Mouse (Mus musculus) midbrain, postnatal 0 days (tissue): Measurements from ENCODE around the gene Mpig6b. TPM values are rescaled to one million over a fixed set of nuclear protein-coding genes. Genes with fewer than 3 reads are reported as not detected.
A peak's percentile ranks its signal among the peaks of the same experiment; 100 is the strongest.

ENCODE experiments used
- ATAC-seq: fragments of 200-750 bp; cut with Nextera tagmentation; 2 replicates; pipeline ENCODE4 v1.8.0; 2017; ENCODE audit warnings: moderate number of reproducible peaks, mild to moderate bottlenecking, moderate TSS enrichment, moderate library complexity; ENCODE audit not compliant: low FRiP score
- DNase-seq: peaks from one replicate; pipeline ENCODE4 v3.0.0-alpha.2; 2015; ENCODE audit warnings: low spot score
- H3K27ac ChIP-seq: fragments of 300-500 bp; sonication (generic); 2 replicates; pipeline ENCODE4 v1.5.1; 2014; ENCODE audit warnings: low read depth, mild to moderate bottlenecking, low read length, mixed read lengths
- H3K27me3 ChIP-seq: fragments of 300-500 bp; sonication (generic); 2 replicates; pipeline ENCODE4 v1.6.1; 2014; ENCODE audit warnings: low read length, control low read depth, mixed read lengths; ENCODE audit not compliant: insufficient read depth
- H3K36me3 ChIP-seq: fragments of 300-500 bp; sonication (generic); 2 replicates; pipeline ENCODE4 v1.6.1; 2014; ENCODE audit warnings: low read length, control low read depth, mixed read lengths; ENCODE audit not compliant: insufficient read depth
- H3K4me1 ChIP-seq: fragments of 300-500 bp; sonication (generic); 2 replicates; pipeline ENCODE4 v1.6.1; 2014; ENCODE audit warnings: mild to moderate bottlenecking, control low read depth, antibody characterized with exemption, low read length, mixed read lengths; ENCODE audit not compliant: insufficient read depth
- H3K4me2 ChIP-seq: fragments of 300-500 bp; sonication (generic); 2 replicates; pipeline ENCODE4 v1.6.1; 2014; ENCODE audit warnings: low read depth, mild to moderate bottlenecking, low read length, mixed read lengths; ENCODE audit not compliant: poor library complexity, severe bottlenecking
- H3K4me3 ChIP-seq: fragments of 300-500 bp; sonication (generic); 2 replicates; pipeline ENCODE4 v1.5.1; 2014; ENCODE audit warnings: low read depth, mild to moderate bottlenecking, low read length, moderate library complexity
- H3K9ac ChIP-seq: fragments of 300-500 bp; sonication (generic); replicated peaks from 2 replicates; pipeline ENCODE4 v1.6.1; 2014; ENCODE audit warnings: mild to moderate bottlenecking, low read length, moderate library complexity, mixed read lengths; ENCODE audit not compliant: poor library complexity, severe bottlenecking
- H3K9me3 ChIP-seq: fragments of 300-500 bp; sonication (generic); 2 replicates; pipeline ENCODE4 v1.6.1; 2016; ENCODE audit warnings: low read length, control low read depth
- CTCF ChIP-seq: IDR thresholded peaks from 2 replicates; pipeline ENCODE4 v1.5.1; 2016; ENCODE audit warnings: antibody characterized with exemption, mild to moderate bottlenecking
- WGBS: fragments of 180-500 bp; shearing (Covaris S2); extraction: QIAGEN DNeasy Blood & Tissue Kit; methylation state at CpG from one replicate; pipeline ENCODE4 v1.1.7; 2014; 5-methylcytosine and 5-hydroxymethylcytosine counted together
- polyA plus RNA-seq: library from polyadenylated mRNA; unstranded; fragments of >200 nt; fragmentation: Nextera tagmentation; extraction: Ambion mirVana; gene quantifications from 2 replicates; pipeline ENCODE4 v1.2.1, GENCODE M21; 2015
- total RNA-seq: library from RNA; depleted of rRNA; stranded (reverse); fragments of >200 nt; gene quantifications from 2 replicates; pipeline ENCODE4 v1.2.3, GENCODE M21; 2014

The Mpig6b gene
- total and polyA plus RNA-seq, 2 experiments from 2014 or later, result not detected

DNA sequence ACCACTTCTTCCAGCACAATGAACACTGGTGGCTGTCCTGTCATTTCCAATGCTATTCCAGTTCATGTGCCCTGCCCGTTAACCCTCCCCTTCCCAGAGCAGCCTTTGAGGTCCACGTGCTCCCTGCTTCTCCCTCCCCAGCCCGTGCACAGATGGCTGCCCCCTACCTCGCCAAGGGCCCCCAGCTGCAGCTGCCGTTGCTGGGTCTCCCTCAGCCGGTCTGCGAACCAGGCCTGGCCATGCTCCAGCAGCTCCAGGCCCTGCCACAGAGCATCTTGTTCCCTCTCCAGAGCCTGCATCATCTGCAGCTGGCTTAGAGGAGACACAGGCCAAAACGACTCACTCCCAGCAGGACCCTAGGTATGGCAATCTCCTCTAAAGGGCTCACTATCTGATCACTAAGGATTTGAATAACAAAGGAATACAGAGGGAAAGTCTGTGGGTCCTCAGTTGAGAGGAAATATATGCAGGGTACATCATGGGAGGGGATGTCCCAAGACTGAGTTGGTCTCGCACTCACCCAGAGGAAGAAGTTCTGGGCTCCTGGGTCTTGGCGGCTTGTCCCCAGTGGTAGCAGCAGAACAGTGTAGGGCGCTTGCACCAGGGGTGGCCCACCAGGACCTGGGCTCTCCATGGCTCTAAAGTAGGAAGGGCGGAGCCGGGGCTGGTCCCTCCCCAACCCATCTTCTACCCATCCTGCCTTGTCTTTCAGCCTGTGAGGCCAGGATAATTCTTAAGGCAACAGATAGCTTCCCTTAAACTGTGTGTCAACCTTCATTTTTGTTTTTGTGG, 38.5 kb downstream of the Mpig6b start, which contains the start of gene Sapcd1:
Gene Sapcd1, minus strand, starts transcription at position 740 of the 792 bp plus-strand sequence.
- no peak within 1 kb of the TSS for H3K27ac ChIP-seq
- H3K27me3 ChIP-seq, result no peaks in the 10 kb centered on the region
- no peaks in the 10 kb centered on the region for H3K4me1 ChIP-seq
- no peaks in the 10 kb centered on the region for H3K36me3 ChIP-seq
- 0 out of 2 replicates have a peak within 1 kb of the TSS, but pooled peaks have one; percentile 24 for H3K9ac ChIP-seq
- no peak within 1 kb of the TSS for H3K4me3 ChIP-seq
- H3K9me3 ChIP-seq, result no peaks in the 10 kb centered on the region
- 37% methylated on average over 13 of the region's 13 CpGs for WGBS
- H3K4me2 ChIP-seq, result no peak within 1 kb of the TSS
- ATAC-seq (peak; percentile 53), DNase-seq (peak; percentile 79)
- no peak for TF ChIP-seq CTCF

GRCm38 (mm10) chr17:35026206-35026605, 39.8 kb downstream of the Mpig6b start:
- 78% methylated on average over 5 of the region's 5 CpGs for WGBS
- Histone ChIP-seq H3K9me3 (no peaks in the 10 kb centered on the region), H3K9ac (no peak overlapping the region), H3K27me3 (no peaks in the 10 kb centered on the region), H3K36me3 (no peaks in the 10 kb centered on the region), H3K4me3 (no peak overlapping the region), H3K27ac (no peak overlapping the region), H3K4me2 (no peak overlapping the region), H3K4me1 (no peaks in the 10 kb centered on the region)
- DNase-seq (no peak), ATAC-seq (no peak)
- TF ChIP-seq CTCF, result 0 out of 2 replicates have a peak, but pooled peaks have one; percentile 3

GRCm38 (mm10) chr17:35024691-35025488, 41.1 kb downstream of the Mpig6b start:
- no peak overlapping the region for H3K9ac ChIP-seq
- 60% methylated on average over 6 of the region's 10 CpGs for WGBS
- TF ChIP-seq CTCF, result no peak
- no peaks in the 10 kb centered on the region for H3K36me3 ChIP-seq
- H3K27me3 ChIP-seq, result no peaks in the 10 kb centered on the region
- no peak overlapping the region for H3K4me2 ChIP-seq
- H3K4me1 ChIP-seq, result no peaks in the 10 kb centered on the region
- DNase-seq (no peak), ATAC-seq (no peak)
- H3K27ac ChIP-seq, result no peak overlapping the region
- H3K4me3 ChIP-seq, result no peak overlapping the region
- no peaks in the 10 kb centered on the region for H3K9me3 ChIP-seq

DNA sequence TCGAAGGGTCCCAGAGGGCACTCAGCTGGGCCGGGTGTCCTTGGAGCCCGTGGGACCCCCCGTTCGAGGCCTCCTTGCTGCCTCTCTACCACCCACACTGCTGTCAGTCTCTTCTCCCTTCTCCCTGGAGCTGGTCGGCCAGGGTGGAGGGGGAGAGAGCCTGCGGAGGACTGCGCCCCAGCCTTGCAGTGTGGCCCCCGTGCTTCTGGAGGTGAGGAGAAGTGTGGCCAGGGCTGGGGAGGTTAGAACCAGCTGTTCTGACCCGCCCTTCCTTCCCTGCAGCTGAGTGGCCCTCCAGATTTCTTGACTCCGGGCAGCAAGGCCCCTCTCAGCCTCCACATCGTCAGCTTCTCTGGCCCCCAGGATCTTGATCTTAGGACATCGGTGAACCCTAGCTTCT, 41.7 kb downstream of the Mpig6b start:
- no peak overlapping the region for H3K9ac ChIP-seq
- TF ChIP-seq CTCF, result no peak
- H3K4me1 ChIP-seq, result no peaks in the 10 kb centered on the region
- no peak overlapping the region for H3K4me3 ChIP-seq
- no peak overlapping the region for H3K4me2 ChIP-seq
- WGBS, result 75% methylated on average over 13 of the region's 13 CpGs
- no peak for DNase-seq
- no peaks in the 10 kb centered on the region for H3K36me3 ChIP-seq
- no peaks in the 10 kb centered on the region for H3K27me3 ChIP-seq
- no peak overlapping the region for H3K27ac ChIP-seq
- no peak for ATAC-seq
- H3K9me3 ChIP-seq, result no peaks in the 10 kb centered on the region

DNA sequence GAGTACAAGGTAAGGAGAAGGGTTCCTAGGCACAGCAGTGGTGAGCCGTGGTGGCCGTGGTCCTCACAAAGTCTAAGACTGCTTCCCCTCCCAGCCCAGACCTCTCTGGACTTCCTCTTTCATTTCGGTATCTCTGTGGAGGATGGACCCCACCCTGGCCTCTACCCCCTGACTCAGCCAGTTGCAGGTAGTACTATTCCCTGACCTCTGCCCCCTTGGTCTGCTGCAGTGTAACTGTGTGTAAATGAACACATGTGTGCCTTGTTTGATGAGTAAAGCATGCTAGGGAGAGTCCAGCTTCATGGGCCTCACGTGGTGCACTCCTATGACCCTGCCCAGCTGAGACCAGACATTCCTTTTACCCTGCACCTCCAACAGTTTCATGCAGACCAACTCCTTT, 42.2 kb downstream of the Mpig6b start:
- H3K4me1 ChIP-seq, result no peaks in the 10 kb centered on the region
- no peak overlapping the region for H3K27ac ChIP-seq
- no peaks in the 10 kb centered on the region for H3K36me3 ChIP-seq
- ATAC-seq (no peak), DNase-seq (no peak)
- no peak for TF ChIP-seq CTCF
- H3K27me3 ChIP-seq, result no peaks in the 10 kb centered on the region
- no peaks in the 10 kb centered on the region for H3K9me3 ChIP-seq
- no peak overlapping the region for H3K4me2 ChIP-seq
- H3K4me3 ChIP-seq, result no peak overlapping the region
- 80% methylated on average over 4 of the region's 4 CpGs for WGBS
- no peak overlapping the region for H3K9ac ChIP-seq

DNA sequence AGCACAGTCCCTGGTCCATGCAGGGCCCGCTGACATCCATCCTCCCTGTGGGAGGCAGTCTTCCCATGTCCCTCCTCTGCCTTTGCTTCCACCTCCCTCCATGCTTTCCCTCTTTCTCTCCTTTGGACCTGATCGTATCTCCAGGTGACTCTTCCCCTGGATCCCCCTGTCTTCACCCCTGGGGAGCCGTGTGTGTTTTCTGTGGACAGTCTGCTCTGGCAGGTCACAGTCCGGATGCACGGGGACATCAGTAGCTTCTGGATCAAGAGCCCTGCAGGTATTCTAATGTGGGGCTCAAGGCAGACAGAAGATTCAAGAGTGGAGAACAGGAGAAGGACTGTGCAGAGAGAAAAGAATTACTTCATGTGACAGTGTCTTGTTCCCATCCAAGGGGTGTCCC, 42.8 kb downstream of the Mpig6b start:
- no peaks in the 10 kb centered on the region for H3K27me3 ChIP-seq
- H3K9ac ChIP-seq, result no peak overlapping the region
- no peaks in the 10 kb centered on the region for H3K36me3 ChIP-seq
- ATAC-seq (no peak), DNase-seq (no peak)
- H3K4me1 ChIP-seq, result no peaks in the 10 kb centered on the region
- H3K4me3 ChIP-seq, result no peak overlapping the region
- H3K4me2 ChIP-seq, result no peak overlapping the region
- WGBS, result 88% methylated on average over 5 of the region's 5 CpGs
- H3K27ac ChIP-seq, result no peak overlapping the region
- no peak for TF ChIP-seq CTCF
- no peaks in the 10 kb centered on the region for H3K9me3 ChIP-seq
